Mouse (Mus musculus): Measurements from ENCODE around the gene Ankrd66. TPM values are rescaled to one million over a fixed set of nuclear protein-coding genes. Genes with fewer than 3 reads are reported as not detected.

The Ankrd66 gene
- total RNA-seq (2021): not detected

DNA sequence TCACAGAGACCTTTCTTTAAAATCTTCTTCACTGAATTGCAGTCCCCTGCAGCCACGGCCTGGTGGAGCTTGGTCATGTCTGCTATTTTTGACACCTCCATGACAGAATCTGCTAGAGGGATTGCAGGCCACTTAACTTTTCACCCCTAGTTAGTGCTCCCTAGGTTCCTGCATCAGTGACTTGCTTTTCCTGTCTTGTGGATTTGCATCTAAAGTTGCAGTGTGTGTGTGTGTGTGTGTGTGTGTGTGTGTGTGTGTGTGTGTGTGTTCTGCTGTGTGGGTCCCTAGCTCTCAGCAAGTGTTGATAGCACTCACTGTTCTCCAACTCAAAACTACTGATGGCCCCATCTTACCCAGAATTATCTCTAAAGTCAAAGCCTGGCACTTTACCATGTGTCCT is at the start of gene Ankrd66:
Ankrd66 (minus strand) TSS at position 101 of the 400 bp plus-strand sequence.
- DNase-seq: no peak

- DNase-seq: no peak
Observed at GRCm38 (mm10) chr17:43592296-43593291, 49.2 kb upstream of the Ankrd66 start.

- no peak for DNase-seq
Observed at GRCm38 (mm10) chr17:43590531-43590930, 47.1 kb upstream of the Ankrd66 start.

- DNase-seq: no peak
Observed at GRCm38 (mm10) chr17:43589750-43590149, 46.3 kb upstream of the Ankrd66 start.

GRCm38 (mm10) chr17:43587278-43587677 is 43.8 kb upstream of the Ankrd66 start:
- DNase-seq: no peak

- no peak for DNase-seq
Observed at GRCm38 (mm10) chr17:43584771-43585170, 41.3 kb upstream of the Ankrd66 start.

GRCm38 (mm10) chr17:43581012-43581467 is 37.6 kb upstream of the Ankrd66 start:
- DNase-seq: peak; percentile 40

- DNase-seq: no peak
Observed at GRCm38 (mm10) chr17:43580456-43580855, 37.0 kb upstream of the Ankrd66 start.

GRCm38 (mm10) chr17:43573624-43574073 is 30.2 kb upstream of the Ankrd66 start:
- no peak for DNase-seq

DNA sequence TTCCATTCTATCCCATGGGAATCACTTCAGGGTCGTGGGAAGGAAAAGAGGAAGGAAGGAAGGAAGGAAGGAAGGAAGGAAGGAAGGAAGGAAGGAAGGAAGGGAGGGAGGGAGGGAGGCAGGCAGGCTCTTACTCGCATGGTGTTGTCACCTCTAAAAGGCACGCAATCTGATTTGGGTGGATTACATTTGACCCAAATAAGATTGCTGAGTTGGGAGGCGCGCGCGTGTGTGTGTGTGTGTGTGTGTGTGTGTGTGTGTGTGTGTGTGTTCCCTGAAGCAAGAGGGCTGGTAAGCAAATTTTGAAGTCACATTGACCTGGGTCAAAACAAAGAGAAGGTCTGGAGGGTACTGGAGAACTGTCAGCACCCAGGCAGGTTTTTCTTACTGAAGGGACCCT is 25.8 kb upstream of the Ankrd66 start:
- DNase-seq: no peak

- peak; percentile 43 for DNase-seq
Observed at GRCm38 (mm10) chr17:43567992-43568888, 24.8 kb upstream of the Ankrd66 start, which contains the start of gene Pla2g7. TSS of gene Pla2g7 (plus strand) at chr17:43568098.

GRCm38 (mm10) chr17:43567593-43567991 is 24.2 kb upstream of the Ankrd66 start:
- no peak for DNase-seq

DNA sequence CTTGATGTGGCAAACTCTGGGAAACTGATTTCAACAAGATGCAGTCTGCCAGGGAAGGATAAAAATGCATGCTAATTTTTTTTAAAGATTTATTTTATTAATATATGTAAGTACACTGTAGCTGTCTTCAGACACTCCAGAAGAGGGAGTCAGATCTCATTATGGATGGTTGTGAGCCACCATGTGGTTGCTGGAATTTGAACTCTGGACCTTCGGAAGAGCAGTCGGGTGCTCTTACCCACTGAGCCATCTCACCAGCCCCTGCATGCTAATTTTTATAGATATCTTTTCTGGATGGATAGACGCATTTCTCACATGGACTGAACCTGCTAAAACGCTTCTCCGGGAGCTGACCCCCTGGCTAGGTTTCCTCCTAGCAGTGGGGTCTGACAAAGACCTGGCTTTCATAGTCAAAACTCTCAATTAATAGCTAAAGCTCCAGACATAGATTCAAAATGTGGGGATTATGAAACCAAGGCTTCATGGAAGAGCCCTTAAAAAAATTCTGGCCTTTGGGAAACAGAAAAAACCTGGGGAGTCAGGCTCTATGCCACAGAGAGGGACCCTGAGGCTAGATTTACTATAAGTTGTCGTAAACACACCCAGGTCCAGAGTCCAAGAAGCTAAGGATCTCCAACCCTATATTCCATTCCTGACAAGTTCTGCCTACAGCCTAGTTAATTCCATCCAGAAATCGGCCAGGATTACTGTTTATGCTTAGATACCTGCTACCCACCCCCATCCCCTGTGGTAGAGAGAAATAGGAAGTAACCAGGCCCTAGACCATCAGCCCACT is 20.0 kb upstream of the Ankrd66 start:
- DNase-seq: no peak

DNA sequence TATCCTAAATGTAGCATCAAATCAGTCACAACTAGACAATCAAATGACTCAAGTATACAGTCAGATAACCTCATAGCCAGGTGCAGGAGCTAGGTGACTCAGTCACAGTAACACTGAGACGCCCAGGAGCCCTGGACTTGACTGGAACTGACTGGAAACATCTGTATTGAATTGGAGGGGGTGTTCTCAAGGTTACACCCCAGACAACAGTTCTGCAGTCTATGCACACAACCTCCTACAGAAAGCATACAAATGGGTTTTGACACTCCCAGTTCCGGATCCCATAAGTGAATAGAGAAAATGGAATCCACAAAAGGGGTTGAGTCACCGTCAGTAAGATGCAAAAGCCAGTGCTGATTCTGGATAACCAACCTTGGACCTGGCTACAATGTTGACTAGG is 15.2 kb upstream of the Ankrd66 start:
- no peak for DNase-seq

- DNase-seq: peak; percentile 28
Observed at GRCm38 (mm10) chr17:43557541-43558090, 14.2 kb upstream of the Ankrd66 start.

DNA sequence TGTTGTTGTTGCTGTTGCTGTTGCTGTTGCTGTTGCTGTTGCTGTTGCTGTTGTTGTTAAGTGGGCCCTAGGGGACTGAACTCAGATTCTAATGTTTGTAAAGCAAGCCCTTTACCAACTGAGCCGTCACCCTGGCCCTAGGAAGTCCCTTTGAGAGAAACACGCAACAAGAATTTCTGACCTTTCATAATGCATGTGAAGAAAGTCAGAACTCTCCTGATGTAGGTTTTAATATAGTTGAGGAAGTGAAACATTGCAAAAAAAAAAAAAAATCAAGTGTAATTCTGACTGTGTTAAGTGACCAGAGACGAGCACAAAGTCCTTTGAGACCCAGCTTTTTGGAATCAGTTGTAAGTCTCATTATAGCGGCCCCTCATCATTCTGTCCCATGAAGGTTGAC is 13.7 kb upstream of the Ankrd66 start:
- no peak for DNase-seq

DNA sequence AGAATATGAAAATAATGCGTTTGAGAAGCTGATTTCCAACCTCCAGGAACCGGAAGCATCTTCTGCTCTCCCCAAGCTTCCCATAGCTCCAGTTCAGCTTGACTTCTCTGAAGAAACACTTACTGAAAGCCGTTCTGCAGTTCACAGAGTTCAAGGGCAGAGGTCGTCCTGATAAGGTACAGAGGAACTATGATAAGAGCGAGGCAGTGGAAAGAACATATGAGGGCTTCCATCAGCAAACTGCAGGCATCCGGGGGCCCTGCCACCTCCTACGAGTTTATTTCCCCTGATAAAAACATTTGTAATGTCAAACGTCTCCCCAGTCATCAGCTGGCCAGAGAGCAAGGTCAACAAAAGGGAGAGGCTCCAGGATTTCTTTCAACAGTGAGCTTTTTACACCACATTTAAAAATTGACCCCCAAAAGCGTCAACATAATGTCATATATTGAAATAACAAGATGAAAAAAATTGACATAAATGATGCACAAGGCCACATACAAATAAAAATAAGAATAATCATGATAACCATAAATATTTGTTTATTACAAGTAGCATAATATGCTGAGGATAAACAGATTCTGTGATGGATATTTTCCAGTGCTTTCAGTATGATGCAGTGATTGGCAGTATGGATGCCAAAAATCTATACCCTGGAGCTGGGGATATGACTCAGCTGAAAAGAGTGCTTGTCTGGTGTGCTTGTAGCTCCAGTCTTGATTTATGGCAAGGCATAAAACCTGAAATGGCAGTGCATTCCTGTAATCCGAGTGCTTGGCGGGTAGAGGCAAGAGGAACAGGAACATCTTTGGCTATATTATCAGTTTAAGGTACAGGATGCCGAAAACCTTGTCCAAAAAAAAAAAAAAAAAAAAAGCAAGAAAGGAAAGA is 11.3 kb upstream of the Ankrd66 start:
- DNase-seq: peak; percentile 17

- DNase-seq: no peak
Observed at GRCm38 (mm10) chr17:43551122-43551630, 7.7 kb upstream of the Ankrd66 start.

- no peak for DNase-seq
Observed at GRCm38 (mm10) chr17:43544040-43544439, 601 bp upstream of the Ankrd66 start.

- no peak for DNase-seq
Observed at GRCm38 (mm10) chr17:43538767-43539166, 4.7 kb downstream of the Ankrd66 start.

Data from heart, postnatal 4 days (tissue).